Mouse (Mus musculus) adrenal gland, postnatal 14 days (tissue): ENCODE data around the gene Nono. TPM values are rescaled to one million over a fixed set of nuclear protein-coding genes. Genes with fewer than 3 reads are reported as not detected.

Experiments used
- DNase-seq: peaks from one replicate; pipeline ENCODE4 v3.0.0; 2021; ENCODE audit warnings: mixed read lengths
- long read RNA-seq, 2 experiments: library from polyadenylated mRNA; stranded (forward); transcript quantifications; one replicate each; pipeline ENCODE4 v2.0.0; 2021
- total RNA-seq: library from RNA; stranded (reverse); gene quantifications from 2 replicates; pipeline ENCODE4 v1.2.3, GENCODE M21; 2021

The Nono gene
- total RNA-seq = 218 and 232 TPM in 2 replicates
- long read RNA-seq, experiment 1, transcript Nono-201 (12 exons, 2,562 nt) = major isoform, 119 of 171 reads
- long read RNA-seq, experiment 1, partial matches to known transcripts = 11 of 171 reads
- long read RNA-seq, experiment 1, other reads (novel, unspliced or antisense) = 40 of 171 reads
- long read RNA-seq, experiment 2, transcript Nono-201 (12 exons, 2,562 nt) = major isoform, 54 of 81 reads
- long read RNA-seq, experiment 2, partial matches to known transcripts = 7 of 81 reads
- long read RNA-seq, experiment 2, other reads (novel, unspliced or antisense) = 20 of 81 reads

DNA sequence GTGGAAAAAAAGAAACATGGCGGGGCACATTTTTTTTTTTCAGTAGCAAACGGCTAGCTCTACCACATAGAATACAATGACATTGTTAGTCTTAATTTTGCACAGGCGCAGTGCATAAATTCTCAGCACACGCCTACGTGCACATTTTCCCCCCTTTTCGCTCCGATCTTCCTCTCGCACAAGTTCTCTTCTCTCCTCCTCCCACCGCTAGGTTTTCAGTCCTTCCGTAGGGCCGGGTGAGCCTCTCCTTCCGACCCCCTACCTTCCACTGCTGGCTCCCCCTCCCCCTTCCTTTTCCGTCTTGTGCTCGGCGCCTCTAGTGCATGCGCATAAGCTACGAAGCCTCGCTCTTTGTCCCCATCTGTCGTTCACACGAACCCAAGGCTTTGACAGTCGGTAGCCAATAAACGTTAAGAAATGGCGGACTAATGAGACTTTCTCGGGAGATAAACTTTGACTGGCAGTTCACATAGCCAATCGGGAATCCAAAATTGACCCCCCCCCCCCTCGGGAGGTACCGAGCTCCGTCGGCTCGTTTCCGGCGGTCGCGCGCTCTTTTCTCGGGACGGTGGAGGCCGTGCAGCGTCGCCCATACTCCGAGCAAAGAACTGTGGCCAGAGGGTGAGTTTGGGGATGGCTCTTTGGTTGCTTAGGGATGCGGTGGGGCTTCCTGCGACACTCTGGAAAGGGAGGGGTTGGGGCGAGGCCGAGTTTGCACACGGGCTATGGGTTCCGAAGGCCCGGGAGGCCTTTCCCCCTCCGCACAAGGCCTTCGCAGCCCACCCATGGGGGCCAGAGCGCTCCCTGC is at the start of gene Nono:
Gene Nono (plus strand): TSS at position 177 of the 808 bp plus-strand sequence.
- DNase-seq = peak; percentile 89

DNA sequence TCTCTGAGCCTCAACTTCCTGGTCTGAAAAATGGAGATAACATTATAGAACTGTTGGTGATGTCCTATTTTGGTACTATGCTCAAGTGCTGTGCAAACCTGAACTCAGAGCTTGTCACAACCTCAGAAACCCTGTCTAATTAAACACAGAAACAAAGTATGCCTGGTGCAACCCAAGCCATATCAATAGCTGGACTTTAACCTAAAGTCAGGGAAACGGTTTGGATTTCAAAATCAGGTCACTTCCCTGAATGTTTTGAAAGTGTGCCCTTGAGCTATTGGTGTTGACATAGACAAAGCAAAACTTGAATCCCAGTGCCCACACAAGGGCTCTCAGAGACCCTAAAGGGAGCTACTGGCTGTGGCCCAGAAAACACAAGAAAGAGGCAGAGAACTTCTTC is 49.4 kb upstream of the Nono start:
- no peak for DNase-seq

DNA sequence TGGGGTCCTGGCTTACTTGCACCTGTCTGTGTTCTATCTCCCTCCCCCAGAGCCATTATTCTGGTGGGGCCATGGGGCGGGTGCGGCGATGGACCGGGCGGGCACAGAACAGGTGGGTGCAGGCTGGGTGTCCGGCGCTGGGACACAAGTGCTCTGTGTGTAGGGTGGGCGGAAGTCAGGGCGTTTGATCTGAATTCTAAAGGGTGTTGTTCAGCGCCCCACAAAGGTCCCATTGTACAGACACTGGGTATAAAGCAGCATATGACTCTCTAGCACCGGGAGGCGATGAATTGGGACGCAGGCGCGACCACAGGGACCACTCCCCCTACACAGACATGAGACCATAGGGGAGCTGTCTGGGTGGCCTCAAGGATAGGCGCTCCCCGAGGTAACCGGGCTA is 45.7 kb upstream of the Nono start:
- no peak for DNase-seq

DNA sequence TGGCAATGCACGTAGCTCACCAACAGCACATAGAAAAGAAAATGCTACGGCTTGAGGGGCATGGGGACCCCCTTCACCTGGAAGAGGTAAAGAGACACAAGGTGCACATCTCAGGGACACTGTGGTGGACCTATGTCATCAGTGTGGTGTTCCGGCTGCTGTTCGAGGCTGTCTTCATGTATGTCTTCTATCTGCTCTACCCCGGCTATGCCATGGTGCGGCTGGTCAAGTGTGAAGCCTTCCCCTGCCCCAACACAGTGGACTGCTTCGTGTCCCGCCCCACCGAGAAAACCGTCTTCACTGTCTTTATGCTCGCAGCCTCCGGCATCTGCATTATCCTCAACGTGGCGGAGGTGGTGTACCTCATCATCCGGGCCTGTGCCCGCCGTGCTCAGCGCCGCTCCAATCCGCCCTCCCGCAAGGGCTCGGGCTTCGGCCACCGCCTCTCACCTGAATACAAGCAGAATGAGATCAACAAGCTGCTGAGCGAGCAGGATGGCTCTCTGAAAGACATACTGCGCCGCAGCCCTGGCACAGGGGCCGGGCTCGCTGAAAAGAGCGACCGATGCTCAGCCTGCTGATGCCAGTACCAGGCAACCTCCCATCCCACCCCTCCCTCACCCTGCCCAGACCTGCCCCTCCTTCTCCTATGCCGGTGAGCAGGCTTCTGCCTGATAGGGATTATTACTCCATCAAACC is 44.5 kb upstream of the Nono start:
- no peak for DNase-seq

DNA sequence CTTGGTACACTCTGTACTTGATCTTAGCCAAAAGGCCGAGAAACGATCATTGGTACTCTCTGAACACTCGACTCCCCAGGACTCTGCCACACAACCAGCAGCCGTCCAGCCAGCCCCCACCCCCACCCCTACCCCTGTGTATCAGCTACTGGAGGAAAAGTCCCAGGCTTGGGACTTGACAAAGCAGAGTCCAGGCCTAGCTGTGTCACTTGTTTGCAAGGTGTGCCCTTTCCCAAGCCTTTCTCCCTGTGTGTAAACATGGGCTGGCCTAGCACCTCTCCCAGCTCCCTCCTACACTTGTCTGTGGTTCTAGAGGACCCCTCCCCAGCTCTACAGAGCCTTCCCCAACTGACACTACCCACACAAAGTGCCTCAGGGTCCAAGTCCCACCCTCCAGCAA is 42.9 kb upstream of the Nono start:
- DNase-seq = no peak

DNA sequence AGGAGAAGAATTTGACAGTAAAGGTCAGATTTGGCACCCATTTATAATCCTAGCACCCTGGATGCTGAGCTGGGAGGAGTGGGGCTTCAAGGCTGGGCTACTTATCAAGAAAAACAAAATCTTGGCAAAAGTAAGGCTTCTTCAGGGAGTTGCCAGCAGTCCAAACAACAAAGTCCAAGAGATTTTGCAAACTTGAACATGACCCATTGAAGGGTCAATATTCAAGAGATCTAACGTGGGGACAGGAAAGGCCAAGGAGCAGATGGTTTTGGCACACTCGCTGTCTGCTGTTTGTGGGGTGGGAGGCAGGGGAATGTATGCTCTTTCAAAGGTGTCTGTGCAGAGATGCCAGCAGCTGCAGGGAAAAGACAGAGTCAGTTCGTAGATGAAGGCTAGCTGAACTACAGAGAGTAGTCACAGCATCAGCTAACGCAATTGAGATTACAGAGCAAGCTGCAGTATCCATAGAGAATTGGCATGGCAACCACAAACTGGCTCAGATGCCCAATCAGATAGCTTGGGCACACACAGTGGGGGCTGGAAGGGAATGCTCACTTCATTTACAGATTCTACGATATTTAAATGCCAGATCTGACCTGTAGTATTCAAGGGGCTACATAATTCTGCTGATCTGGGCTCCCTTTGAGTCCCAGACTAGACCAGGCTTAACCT is 40.1 kb upstream of the Nono start:
- no peak for DNase-seq

DNA sequence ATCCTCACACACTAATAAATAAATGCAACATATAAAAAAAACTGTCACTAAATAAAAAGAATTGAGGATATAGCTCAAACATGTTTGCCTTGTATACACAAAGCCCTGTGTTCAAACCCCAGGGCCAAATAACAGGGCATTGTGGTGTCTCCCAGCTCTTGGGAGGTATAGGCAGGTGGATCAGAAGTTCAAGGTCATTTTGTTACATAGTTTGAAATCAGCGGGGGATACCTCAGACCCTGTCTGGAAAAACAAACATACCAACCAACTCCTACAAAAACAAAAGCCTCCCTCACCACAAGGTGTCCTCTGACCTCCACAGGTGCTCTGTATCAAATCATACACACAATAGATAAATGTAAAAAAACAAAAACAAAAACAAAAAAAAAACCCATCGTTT is 34.8 kb upstream of the Nono start:
- DNase-seq = no peak

DNA sequence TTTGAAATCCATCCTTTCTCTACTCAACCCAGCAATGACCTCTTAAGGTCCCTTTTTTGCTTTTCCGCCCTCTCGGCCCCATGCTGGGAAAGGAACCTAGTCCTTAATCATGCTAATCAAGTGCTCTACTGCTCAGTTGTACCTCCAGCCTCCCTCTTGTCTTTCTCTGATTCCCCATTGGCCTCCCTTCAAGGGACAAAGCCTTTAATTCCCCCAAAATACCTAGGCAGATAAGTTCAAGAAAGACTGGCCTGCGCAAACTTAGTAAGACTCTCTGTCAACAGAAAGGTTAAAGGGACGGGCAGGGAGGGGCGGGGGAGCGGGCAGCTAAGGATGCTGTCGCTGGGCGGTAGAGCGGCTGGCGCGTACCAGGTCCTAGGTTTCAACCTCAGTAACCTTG is 32.7 kb upstream of the Nono start:
- no peak for DNase-seq

DNA sequence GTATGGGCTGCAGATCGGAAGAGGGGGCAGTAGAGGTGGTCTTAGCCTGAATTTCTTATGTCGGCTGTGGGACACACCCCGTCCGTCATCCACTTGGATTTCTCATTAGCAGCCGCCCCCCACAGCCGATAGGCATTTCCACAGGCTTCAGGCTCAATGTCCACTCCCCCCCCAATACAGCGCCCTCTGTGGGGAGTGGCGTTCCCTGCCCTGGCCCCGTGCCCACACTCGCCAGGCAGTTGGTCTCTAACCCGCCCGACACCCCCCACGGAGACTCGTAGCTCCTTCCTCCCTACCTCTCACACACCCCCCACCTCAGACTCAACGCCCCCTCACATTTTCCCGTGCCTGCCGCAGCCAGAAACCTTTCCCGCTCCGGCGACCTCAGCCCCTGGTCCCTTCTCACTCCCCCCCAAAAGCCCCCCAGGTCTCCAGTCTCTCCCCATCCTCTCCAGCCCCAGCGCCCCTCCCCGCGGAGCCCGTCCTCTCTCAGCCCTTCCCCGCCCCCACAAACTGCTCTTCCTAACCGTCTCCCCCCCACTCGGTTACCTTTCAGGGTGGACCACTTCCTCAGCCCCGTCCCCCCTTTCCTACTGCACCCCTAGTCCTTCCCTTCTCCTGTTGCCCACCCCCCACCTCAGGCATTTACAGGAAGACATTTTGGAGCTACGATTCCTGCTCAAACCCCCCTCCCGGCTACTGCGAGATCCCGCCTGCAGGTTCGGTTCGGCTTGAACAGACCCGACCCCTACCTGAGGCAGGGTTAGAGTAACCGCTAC is 10.0 kb upstream of the Nono start:
- DNase-seq = peak; percentile 83

DNA sequence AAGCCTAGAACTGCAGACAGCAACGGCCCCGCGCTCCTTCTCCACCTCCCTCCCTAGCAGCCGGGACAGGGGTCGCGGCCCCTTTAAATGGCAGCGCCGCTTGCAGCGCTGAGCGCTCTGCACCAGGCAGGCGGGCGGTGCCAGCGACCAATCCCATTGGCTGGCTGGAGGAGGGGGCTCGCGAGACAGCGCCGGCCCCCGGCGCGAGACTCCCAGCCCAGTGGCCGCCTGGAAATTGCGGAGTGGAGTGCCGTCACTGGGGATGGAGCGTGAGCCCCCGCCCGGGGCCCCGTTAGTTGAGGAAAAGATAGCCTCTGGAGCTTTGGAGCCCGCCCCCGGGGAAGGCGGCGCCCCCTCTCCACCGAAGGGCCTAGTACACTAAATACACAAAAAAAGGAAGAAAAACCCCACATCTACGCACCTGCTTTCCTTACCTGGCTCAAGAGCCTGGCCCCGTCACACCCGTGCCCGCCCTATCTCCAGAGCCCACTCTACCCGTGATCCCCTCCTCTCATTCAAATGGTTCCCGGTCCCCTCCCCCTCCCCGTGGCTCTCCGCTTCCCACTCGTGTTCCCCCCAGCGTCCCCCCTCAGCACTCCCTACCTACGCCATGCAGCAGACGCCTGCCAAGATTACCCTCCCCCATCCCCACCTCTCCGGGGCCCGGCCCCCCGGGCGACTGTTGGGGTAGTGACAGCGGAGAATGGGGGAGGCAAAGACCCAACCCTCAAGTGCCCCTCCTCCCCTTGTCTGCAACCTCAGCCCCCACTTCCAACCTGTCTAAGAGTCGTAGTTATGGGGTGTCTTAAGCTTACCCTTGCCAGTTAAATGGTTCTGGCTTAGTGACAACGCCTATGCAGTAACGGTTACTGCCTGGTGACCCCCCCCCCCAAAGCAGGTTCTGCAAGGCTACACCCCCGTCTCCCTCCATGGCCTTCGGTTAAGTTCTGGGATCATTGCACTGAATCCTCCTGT is 9.1 kb upstream of the Nono start:
- DNase-seq = peak; percentile 93

DNA sequence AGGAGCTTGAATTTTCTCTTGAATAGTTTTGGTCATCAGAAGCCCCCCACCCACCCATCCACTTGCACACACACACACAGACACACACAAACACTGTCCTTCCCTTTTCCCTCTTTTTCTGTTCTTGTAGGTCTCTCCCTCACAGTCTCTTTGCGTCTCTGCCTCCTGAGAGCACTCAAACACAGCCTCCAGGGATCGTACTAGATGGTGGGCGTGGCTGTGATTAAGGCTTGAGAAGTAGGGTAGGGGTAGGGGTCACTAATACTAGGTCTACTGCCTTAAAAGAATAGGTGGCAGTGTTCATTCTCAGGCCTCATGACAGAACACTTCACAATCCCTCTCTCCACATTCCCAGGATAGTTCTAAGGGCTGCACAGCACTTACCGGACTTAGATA is 8.4 kb upstream of the Nono start, which contains the start of gene Zmym3:
Gene Zmym3 (minus strand): TSS at position 150 of the 396 bp plus-strand sequence.
- peak; percentile 41 for DNase-seq

DNA sequence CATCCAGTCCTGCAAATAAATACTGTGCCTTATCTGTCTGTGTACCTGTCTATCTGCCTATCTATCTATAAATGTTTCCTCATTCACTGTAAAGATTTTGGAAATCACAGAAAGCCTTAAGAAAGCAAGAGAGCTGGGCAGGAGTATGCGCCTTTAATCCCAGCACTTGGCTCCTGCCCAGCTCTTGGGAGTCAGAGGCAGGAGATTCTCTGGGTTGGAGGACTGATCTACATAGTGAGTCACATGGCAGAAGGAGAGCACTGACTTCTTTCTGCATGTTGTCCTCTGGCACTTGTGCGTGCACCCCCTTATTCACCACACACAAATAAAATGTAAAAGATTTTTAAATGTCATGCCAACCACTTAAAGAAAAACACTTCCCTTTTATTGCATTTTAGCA is 5.7 kb upstream of the Nono start:
- DNase-seq = peak; percentile 68

DNA sequence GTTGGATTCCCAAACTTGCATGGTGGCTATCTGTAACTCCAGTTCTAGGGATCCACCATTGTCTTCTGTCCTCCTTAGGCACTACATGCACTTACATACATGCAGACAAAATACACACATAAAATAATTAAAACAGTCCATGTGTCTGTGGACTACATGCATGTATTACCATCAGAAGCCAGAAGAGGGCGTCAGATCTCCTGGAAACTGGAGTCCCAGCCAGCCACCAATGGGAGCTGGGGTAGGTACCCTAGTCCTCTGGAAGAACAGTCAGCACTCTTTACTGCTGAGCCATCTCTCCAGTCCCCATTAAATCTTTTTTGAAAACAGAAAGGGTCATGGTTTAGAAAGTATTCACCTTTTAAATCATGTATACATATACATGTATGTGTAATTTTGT is 1.3 kb upstream of the Nono start:
- DNase-seq = peak; percentile 71

DNA sequence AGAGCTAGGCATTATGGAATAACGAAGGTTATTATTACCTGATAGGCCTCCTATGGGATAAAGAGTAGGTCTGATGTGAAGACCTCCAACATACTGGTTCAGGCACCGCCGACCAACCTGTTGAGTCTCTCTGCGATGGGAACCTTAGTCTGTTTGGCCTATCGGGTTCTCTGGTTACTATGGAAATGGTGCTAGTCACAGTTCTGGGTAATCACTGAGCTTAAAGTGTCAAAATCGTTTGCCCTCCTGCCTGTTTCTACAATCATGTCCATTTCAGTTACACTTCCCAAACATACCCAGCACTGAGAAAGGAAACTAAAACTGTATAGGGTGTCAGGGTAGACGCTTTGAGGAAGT is 355 bp upstream of the Nono start:
- DNase-seq = no peak

DNA sequence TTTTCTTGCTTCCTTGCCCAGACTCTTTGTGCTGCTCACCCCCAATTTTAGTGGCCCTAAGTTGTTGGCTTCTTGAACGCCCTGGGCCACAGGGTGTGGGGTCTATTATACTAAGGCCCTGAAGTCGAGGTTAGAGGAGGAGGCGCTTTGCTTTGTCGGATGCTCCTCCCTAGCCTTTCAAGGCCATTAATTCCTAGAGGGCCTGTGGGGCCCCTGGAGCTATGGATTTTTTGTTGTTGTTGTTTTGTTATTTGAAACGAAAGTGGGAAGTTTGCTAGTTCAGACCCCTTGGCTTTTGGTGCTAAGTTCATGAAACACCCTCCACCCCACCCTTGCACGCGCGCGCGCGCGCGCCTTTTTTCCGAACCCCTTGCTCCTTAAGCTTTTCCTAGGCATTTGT is 858 bp downstream of the Nono start:
- DNase-seq = no peak

DNA sequence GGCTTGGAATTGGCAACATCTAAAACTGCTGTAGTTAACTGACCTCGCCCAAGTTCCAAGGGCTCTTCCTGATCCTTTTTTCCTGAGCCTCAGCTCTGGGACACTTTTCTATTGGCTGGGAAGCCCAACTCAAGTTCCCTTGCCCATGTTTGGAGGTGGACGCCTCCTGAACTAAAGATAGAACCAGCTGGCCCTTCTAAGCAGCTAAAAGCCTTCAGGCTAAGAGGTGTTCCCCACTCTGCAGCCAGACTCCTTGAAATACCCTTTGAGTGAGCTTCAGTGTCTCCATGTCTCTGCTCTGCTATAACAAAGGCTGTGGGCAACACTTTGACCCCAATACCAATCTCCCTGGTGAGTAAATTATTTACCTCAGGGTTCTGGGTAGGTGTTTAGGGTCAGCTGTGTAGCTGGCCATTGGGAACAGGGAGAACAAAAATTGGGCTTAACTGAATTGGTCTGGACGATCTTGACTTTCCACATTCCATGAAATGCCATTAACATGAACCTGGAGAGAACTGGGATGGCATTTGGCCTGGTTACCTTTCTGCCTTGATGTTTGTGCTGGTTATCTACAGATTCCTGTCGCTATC is 19.9 kb downstream of the Nono start, which contains the start of gene Itgb1bp2:
Gene Itgb1bp2 (plus strand): TSS at position 203 of the 590 bp plus-strand sequence.
- DNase-seq = no peak

DNA sequence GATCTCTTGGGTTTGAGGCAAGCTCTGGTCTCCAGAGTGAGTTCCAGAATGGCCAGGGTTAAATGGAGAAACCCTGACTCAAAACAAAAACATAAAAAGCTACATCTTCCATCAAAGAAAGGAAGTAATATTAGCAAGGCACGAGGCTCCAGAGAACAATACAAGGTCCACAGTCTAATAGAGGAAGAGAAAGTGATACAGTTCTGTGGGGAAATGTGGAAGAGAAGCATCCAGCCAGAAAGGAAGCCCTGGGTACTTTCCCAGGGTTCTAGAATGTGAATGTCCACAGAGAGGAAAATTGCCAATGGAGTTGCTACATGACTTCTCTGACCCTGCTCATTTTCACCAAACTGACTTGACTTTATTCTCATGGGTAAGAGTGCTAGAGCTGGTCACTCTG is 22.0 kb downstream of the Nono start:
- DNase-seq = no peak

DNA sequence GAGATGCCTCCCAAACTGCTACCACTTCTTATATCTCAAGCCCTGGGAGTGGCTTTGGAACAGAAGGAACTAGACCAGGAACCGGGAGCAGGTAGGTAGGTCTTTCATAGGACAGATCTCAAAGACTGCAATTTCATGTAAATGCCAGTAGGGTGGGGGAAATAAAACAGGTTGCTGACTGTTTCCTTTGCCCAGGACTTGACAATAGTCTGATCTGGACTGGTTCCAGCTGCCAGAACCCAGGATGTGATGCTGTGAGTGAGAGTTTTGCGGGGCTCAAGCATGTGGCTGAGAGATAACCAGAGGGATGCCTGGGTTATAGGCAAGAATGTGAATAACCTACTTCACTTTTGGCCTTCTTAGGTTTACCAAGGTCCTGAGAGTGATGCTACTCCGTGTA is 22.5 kb downstream of the Nono start:
- no peak for DNase-seq

DNA sequence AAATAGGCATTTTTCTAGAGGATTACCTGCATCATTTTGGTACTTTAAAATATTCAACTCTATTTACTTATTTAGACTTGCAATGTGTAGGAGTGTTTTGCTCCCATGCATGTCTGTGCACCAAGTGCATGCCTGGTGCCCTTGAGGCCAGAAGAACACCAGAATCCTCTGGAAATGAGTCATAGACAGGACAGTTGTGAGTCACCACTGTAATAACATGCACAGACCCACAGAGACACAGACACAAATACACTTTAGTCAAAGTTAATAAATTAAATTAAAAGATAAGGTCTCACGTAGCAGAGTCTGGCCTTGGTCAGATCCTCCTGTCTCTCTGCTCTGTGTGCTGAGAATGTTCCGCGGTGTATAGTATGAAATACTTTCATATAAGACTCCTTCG is 43.1 kb downstream of the Nono start:
- DNase-seq = peak; percentile 28
